Mouse (Mus musculus): ENCODE results near the gene Zbtb16. TPM values are rescaled to one million over a fixed set of nuclear protein-coding genes. Genes with fewer than 3 reads are reported as not detected.

Zbtb16 gene
- polyA plus RNA-seq (2017; shearing (Covaris generic)) = under 1 TPM; 0.07 to 0.22 TPM

DNA sequence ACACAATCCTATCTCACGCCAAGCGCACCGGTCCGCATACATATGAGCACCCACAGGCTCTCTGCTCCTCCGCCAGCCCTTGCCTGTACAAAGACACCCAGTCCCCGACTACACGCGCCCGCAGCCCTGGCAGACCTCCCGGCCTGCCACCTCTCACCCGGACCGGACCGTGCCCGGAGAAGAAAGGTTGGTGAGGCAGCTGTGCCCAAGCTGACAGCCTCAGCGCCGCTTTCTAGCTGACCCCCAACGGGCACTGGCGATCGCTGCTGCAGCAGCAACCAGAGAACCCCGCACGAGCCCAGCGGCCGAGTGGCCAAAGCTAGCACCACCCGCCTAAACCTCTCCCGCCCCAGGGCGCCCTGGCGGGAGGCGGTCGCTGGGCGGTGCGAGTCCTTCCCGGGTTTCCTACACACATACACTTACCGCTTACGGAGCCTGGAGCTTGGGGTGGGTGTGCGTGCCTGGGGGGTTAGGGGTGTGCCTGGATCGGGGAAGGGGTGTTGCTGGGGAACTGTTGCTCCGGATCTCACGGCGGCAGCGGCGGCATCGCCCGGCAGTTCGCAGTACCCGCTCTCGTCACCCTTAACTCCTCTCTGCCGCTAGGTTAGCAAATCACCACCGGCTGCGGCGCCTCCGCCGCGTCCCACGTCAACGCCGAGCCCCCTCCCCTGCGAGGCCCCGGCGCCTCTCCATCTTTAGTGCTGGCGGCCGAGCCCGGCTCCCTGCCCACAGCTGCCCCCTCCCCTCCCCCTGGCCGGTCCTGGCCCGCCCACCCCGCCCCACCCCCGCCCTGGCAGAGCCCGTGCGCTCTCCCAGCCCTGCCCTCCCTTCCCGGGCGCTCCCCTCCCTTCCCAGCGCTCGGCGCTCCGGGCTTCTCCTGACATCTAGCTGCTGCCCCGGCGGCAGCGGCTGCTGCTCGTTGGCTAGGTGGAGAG is at the start of gene Zbtb16:
Gene Zbtb16, minus strand, starts transcription at position 592 of the 935 bp plus-strand sequence.

DNA sequence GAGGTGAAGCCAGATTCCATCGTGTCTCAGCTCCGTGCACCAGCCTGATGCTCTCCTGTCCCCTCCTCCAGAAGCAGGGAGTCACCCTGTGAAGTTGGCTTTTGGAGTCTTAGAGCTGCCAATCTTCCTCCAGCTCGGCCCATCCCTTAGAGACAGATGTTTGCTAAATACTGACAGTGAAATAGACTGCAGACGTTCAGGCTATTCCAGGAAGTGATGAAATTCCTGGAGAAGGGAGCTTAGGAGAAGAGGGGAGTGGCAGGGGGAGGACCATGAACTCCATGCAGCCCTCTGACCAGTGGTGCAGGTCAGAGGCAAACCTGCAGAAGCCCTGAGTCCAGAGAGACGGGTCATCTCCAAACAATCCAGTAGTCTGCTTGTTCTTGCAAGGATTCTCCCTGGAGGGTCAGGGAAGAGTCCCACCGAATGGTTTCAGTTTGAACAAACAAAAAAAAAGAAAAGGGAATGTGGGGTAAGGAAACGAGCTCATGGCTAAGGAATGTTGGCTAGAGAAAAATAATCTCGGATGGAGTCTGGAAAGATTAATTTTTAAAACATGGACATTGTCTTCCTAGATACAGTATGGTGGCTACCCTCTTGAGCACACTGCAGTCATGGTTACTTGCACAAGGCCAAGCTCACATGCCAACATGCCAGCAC is 231.0 kb downstream of the Zbtb16 start, which contains the start of gene Nnmt:
Gene Nnmt, minus strand, starts transcription at position 215 of the 660 bp plus-strand sequence.

Other genes starting within 250 kb of the Zbtb16 start
- gene Nnmt, start 231.1 kb downstream of the Zbtb16 start, polyA plus RNA-seq (2017; shearing (Covaris generic)) = under 1 TPM in 1 of 2 experiments, not detected in 1; 0.88 TPM
- under 1 TPM in 1 of 2 experiments, not detected in 1; 0.09 TPM for gene Htr3a, start 74.9 kb upstream of the Zbtb16 start, polyA plus RNA-seq (2017; shearing (Covaris generic))
- gene Htr3b, start 128.8 kb upstream of the Zbtb16 start, polyA plus RNA-seq (2017; shearing (Covaris generic)) = not detected
- gene Usp28, start 149.2 kb upstream of the Zbtb16 start, polyA plus RNA-seq (2017; shearing (Covaris generic)) = 10 to 100 TPM; 26.9 to 57.8 TPM
- gene Zw10, start 219.4 kb upstream of the Zbtb16 start, polyA plus RNA-seq (2017; shearing (Covaris generic)) = 10 to 100 TPM; 45.5 to 47.4 TPM
- gene Tmprss5, start 245.0 kb upstream of the Zbtb16 start, polyA plus RNA-seq (2017; shearing (Covaris generic)) = not detected